Mouse (Mus musculus) small intestine, adult 2 months (tissue): ENCODE measurements around the gene Opa3. TPM values are rescaled to one million over a fixed set of nuclear protein-coding genes. Genes with fewer than 3 reads are reported as not detected.

Experiments
- H3K27ac ChIP-seq: fragments of 200-500 bp; 2 replicates; pipeline ENCODE4 v1.5.1; 2012; ENCODE audit warnings: low read depth, low read length, control low read depth, inconsistent platforms; ENCODE audit not compliant: insufficient read depth
- H3K27me3 ChIP-seq: fragments of 200-500 bp; 2 replicates; pipeline ENCODE4 v1.6.1; 2012; ENCODE audit warnings: mild to moderate bottlenecking, moderate library complexity, low read length, inconsistent platforms; ENCODE audit not compliant: control insufficient read depth, insufficient read depth
- H3K36me3 ChIP-seq: fragments of 200-500 bp; 2 replicates; pipeline ENCODE4 v1.6.1; 2012; ENCODE audit warnings: mild to moderate bottlenecking, low read length, control low read depth, inconsistent platforms; ENCODE audit not compliant: control insufficient read depth, insufficient read depth
- H3K4me1 ChIP-seq: fragments of 200-500 bp; 2 replicates; pipeline ENCODE4 v1.6.1; 2012; ENCODE audit warnings: low read length, inconsistent platforms, mixed read lengths; ENCODE audit not compliant: control insufficient read depth, insufficient read depth, insufficient read length
- H3K4me3 ChIP-seq: fragments of 200-500 bp; 2 replicates; pipeline ENCODE4 v1.5.1; 2012; ENCODE audit warnings: low read depth, mild to moderate bottlenecking, control low read depth, inconsistent platforms, low read length, moderate library complexity
- CTCF ChIP-seq: fragments of 200-500 bp; IDR thresholded peaks from 2 replicates; pipeline ENCODE4 v1.5.1; 2012; ENCODE audit warnings: low read depth, mild to moderate bottlenecking, control low read depth, inconsistent platforms, low read length, moderate library complexity, mixed read lengths; ENCODE audit not compliant: insufficient replicate concordance, insufficient read length; ENCODE audit errors: extremely low read depth
- POLR2A ChIP-seq: fragments of 200-500 bp; IDR thresholded peaks from 2 replicates; pipeline ENCODE4 v1.6.1; 2012; ENCODE audit warnings: low read depth, mild to moderate bottlenecking, control low read depth, inconsistent platforms, low read length, moderate library complexity
- WGBS: fragments of 180-500 bp; shearing (Covaris S2); methylation state at CpG from one replicate; pipeline ENCODE4 v1.1.7; 2018; 5-methylcytosine and 5-hydroxymethylcytosine counted together
- polyA plus RNA-seq: library from polyadenylated mRNA; depleted of rRNA; stranded (reverse); fragments of >200 nt; gene quantifications from 2 replicates; pipeline ENCODE4 v1.2.3, GENCODE M21; 2012

Gene Opa3
- polyA plus RNA-seq, 1 experiment = 34.6 TPM

DNA sequence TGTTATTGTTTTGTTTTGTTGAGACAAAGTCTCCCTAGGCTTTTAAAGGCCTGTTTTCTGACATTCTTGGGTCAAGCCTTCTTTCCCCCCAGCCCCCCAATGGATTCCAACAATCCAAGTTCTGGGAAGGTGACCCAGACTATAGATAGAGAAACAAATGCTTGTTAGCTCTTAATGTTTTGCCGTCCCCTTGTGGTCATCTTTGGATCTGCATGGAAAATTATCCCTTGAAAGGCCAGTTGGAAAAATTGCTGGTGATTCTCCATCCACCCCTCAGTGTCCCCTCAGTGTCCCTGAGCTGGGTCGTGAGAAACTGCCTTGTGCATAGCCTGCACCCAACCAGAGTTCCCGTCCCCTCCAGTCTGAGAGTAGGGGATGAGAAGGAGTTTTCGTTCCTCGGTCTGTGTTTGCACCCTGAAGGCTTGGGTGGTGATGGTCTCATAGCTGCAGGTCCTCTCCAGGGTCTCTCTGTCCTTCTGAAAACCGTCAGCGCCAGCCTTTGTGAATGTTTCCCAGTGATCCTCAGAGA lies 19.1 kb upstream of the Opa3 start:
- H3K4me1 ChIP-seq = peaks cover 13% of the 10 kb centered on the region
- TF ChIP-seq POLR2A (no peak), CTCF (peak; percentile 56; the same call in 1 of the 2 replicates)
- WGBS = 49% methylated on average over 7 of the region's 7 CpGs
- no peak overlapping the region for H3K27ac ChIP-seq
- peaks cover 10% of the 10 kb centered on the region for H3K27me3 ChIP-seq
- H3K36me3 ChIP-seq = no peaks in the 10 kb centered on the region; the same call in 1 of the 2 replicates
- no peak overlapping the region for H3K4me3 ChIP-seq

DNA sequence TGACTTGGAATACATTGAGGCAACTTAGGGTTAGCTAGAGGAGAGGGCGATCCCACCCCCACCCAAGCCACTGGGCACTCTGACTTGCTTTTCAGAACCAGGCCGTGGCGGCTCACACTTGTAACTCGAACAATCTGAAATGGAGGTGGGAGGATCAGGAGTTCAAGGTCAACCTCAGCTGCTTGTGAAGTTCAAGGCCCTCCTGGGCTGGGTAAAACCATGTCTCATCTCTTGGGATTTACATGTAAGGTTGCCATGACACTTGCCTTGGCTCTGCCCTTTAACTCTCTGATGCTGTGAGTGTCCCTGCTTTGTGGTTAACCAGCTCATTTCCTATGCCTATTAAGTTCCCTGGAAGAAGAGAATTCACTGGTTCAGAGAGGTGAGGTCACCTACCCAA lies 18.6 kb upstream of the Opa3 start:
- Histone ChIP-seq H3K27ac (no peak overlapping the region), H3K27me3 (peaks cover 10% of the 10 kb centered on the region), H3K36me3 (no peaks in the 10 kb centered on the region; the same call in 1 of the 2 replicates), H3K4me1 (peaks cover 13% of the 10 kb centered on the region), H3K4me3 (no peak overlapping the region)
- WGBS = 77% methylated on average over 4 of the region's 4 CpGs
- no peak for TF ChIP-seq POLR2A
- no peak for TF ChIP-seq CTCF

DNA sequence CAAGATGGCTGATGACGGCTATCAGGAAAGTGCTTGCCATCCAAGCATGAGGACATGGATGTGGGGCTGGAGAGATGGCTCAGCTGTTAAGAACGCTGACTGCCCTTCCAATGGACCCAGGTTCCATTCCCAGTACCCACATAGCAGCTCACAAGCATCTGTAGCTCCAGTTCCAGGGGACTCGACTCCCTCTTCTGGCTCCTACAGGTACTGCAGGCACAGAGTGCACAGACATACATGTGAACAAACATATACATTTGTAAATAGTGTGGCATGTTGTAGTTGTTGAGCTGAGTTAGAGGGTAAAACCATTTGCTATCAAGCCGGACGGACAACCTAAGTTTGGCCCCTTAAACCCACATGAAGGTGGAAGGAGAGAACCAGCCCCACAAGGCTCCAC lies 18.1 kb upstream of the Opa3 start:
- Histone ChIP-seq H3K27ac (no peak overlapping the region), H3K27me3 (peaks cover 10% of the 10 kb centered on the region), H3K4me1 (peaks cover 13% of the 10 kb centered on the region), H3K4me3 (no peak overlapping the region), H3K36me3 (no peaks in the 10 kb centered on the region; the same call in 1 of the 2 replicates)
- TF ChIP-seq CTCF = 0 out of 2 replicates have a peak, but pooled peaks have one; percentile 20
- no peak for TF ChIP-seq POLR2A
- WGBS = 94% methylated on average over 5 of the region's 5 CpGs

DNA sequence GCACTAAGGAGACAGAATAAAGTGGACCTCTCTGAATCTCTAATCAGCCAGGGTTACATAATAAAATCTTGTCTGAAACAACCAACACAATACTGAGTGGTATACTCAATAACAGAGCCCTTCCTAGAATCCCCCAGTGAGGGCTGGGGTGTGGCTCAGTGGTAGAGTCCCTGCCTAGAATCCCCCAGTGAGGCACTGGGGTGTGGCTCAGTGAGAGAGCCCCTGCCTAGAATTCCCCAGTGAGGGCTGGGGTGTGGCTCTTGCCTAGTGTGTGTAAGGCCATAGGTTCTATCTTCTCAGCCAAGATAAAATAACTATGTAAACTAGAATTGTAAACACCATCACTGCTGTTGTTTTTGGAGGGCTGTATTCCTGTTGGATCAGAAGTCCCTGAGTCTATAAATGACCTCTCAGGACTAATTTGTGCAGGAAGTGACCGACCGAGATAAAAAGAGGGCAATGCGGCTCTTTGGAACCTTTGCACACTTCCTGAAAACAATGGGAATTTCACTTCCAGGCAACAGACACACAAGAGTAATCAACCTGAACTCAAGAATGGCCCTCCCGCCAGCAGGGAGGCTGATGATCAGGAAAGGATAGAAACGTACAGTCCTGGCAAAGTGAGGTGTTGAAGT lies 17.0 kb upstream of the Opa3 start:
- no peaks in the 10 kb centered on the region for H3K36me3 ChIP-seq
- peaks cover 13% of the 10 kb centered on the region for H3K4me1 ChIP-seq
- no peak for TF ChIP-seq POLR2A
- TF ChIP-seq CTCF = no peak
- 0 out of 2 replicates have a peak overlapping the region, but pooled peaks have one; percentile 8 for H3K27ac ChIP-seq
- H3K27me3 ChIP-seq = peaks cover 16% of the 10 kb centered on the region
- WGBS = 43% methylated on average over 5 of the region's 5 CpGs
- H3K4me3 ChIP-seq = no peak overlapping the region

DNA sequence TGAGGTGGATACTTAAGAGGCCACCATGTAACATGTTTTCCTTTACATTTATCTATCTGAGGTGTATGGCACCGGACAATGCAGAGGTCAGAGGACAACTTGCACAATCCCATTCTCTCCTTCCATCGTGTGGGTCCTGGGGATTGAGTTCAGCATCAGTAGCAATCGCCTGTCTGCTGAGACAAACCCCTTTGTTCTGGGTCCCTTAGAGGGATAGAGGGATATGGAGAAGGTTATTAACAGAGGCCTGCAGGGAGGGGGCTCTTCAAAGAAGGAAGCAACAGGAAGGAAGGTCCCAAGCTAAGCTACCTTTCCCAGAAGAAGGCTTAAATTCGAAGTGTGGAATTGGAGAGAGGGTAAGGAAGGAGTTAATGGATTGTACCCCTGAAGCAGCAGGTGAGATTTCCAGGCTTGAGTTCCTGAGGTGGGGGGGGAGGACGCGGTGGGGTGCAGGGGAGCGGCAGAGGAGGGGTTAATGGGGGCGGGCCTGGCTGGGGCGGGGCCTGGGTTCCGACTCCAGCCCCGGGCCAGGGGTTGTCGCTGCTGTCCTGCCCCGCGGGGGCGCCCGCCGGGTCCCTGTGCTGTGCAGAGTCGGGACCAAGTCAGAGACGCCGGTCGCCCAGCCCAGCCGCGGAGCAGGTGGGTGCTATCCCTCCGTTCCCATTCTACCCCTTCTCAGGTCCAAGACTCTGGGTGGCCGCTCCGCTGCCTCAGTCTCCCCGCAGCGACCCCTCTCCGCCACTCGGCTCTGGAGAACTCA lies 16.0 kb upstream of the Opa3 start, which contains the start of gene Gpr4:
Gene Gpr4, plus strand, starts transcription at position 543 of the 760 bp plus-strand sequence.
- no peak within 1 kb of the TSS for H3K27ac ChIP-seq
- WGBS = 3% methylated on average over 30 of the region's 30 CpGs
- no peaks in the 10 kb centered on the region for H3K36me3 ChIP-seq
- H3K27me3 ChIP-seq = peaks cover 18% of the 10 kb centered on the region
- peaks cover 13% of the 10 kb centered on the region for H3K4me1 ChIP-seq
- peak within 1 kb of the TSS; percentile 64 for H3K4me3 ChIP-seq
- TF ChIP-seq POLR2A (no peak), CTCF (no peak)

DNA sequence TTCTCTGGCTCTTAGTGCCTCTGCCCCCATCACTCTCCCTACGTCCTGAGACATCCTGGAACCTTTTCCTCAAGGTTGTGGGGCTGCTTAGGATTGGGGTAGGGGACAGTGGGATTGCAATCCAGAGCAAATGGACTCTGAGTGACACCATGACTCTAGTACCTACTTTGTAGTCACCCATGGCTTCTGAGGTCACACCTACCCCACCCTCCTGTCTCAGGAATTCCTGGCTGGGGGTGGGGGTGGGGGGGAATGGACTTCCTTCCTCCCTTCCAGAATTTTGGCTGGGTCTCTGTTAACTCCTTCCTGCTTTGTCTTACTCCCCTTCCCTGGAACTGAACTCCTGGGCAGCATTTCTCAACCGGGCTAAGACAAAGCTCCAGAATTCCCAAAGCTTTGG lies 14.7 kb upstream of the Opa3 start:
- Histone ChIP-seq H3K36me3 (no peaks in the 10 kb centered on the region), H3K4me1 (peaks cover 11% of the 10 kb centered on the region), H3K27ac (no peak overlapping the region), H3K27me3 (peaks cover 23% of the 10 kb centered on the region), H3K4me3 (peak overlapping the region; percentile 26; the same call in 1 of the 2 replicates)
- 88% methylated on average over 2 of the region's 2 CpGs for WGBS
- no peak for TF ChIP-seq CTCF
- TF ChIP-seq POLR2A = no peak

DNA sequence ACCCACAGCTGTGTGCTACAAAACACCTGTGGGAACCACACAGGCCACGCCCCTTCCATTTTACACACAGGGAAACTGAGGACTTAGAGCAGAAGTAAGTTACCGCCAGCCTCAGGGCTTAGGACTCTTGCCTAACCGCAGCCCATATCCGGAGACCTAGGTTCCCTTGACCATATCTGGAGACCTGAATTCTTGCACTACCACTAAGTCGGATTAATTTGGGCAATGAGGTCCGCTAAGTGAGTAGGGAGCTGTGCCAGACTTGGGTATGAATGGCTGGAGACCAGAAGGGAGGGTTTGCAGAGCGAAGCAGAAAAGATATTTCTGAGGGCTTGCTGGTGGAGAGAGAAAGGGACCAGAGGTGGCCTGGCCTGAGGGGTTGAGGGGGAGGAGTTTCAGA lies 13.8 kb upstream of the Opa3 start:
- Histone ChIP-seq H3K36me3 (no peaks in the 10 kb centered on the region), H3K27ac (no peak overlapping the region; the same call in 1 of the 2 replicates), H3K27me3 (peaks cover 23% of the 10 kb centered on the region), H3K4me1 (peaks cover 11% of the 10 kb centered on the region), H3K4me3 (no peak overlapping the region)
- WGBS = 57% methylated on average over 7 of the region's 7 CpGs
- TF ChIP-seq POLR2A = no peak
- TF ChIP-seq CTCF = no peak
